Mouse (Mus musculus): Measurements from ENCODE around the gene Apobec3.

- TF ChIP-seq GATA1 (IDR thresholded peaks at IDR 0.05; ENCODE audit: low read length), result no peak
- TF ChIP-seq TAL1 (IDR thresholded peaks at IDR 0.05; ENCODE audit: low read length), result no peak
Measured at GRCm38 (mm10) chr15:79892995-79893823, 1.8 kb downstream of the Apobec3 start.
